Mouse (Mus musculus) activated CD4-positive, CD25-positive, alpha-beta regulatory T cell, adult 9 weeks (primary cell): Measurements from ENCODE around the gene Aacs. TPM values are rescaled to one million over a fixed set of nuclear protein-coding genes. Genes with fewer than 3 reads are reported as not detected.

ENCODE experiments used
- polyA plus RNA-seq: library from polyadenylated mRNA; unstranded; fragments of 100-300 nt; shearing (Covaris generic); gene quantifications from one replicate; pipeline ENCODE4 v1.2.1, GENCODE M21; 2017

The Aacs gene
- 53.4 TPM for polyA plus RNA-seq

GRCm38 (mm10) chr5:125475601-125476285 is at the start of gene Aacs:
TSS of gene Aacs (plus strand) at chr5:125475814.

GRCm38 (mm10) chr5:125433793-125434337 is 41.7 kb upstream of the Aacs start, which contains the start of gene Dhx37:
TSS of gene Dhx37 (minus strand) at chr5:125434121.

GRCm38 (mm10) chr5:125441234-125442114 is 34.1 kb upstream of the Aacs start, which contains the start of gene Bri3bp:
TSS of gene Bri3bp (plus strand) at chr5:125441568.

GRCm38 (mm10) chr5:125531634-125532033 is 56.0 kb downstream of the Aacs start, which contains the start of gene Tmem132b:
TSS of gene Tmem132b (plus strand) at chr5:125531774.

Other genes starting within 250 kb of the Aacs start
- gene Scarb1, start 134.7 kb upstream of the Aacs start, polyA plus RNA-seq = 18.9 TPM
- gene Gm10382, start 86.5 kb upstream of the Aacs start, polyA plus RNA-seq = 4.5 TPM
- gene Ubc, start 85.6 kb upstream of the Aacs start, polyA plus RNA-seq = 1,298 TPM
- 21.3 TPM for gene Dhx37, start 41.7 kb upstream of the Aacs start, polyA plus RNA-seq
- 6.9 TPM for gene Bri3bp, start 34.2 kb upstream of the Aacs start, polyA plus RNA-seq
- 0.32 TPM for gene Tmem132b, start 56.0 kb downstream of the Aacs start, polyA plus RNA-seq